Mouse (Mus musculus): ENCODE data around the gene Kif5c.

The Kif5c gene

GRCm38 (mm10) chr2:49661348-49661747 lies 42.2 kb downstream of the Kif5c start:
- DNase-seq (ENCODE audit: extremely low read depth, low read depth, low spot score): no peak

- no peak for DNase-seq (ENCODE audit: extremely low read depth, low read depth, low spot score)
Measured at GRCm38 (mm10) chr2:49661872-49662271, 42.8 kb downstream of the Kif5c start.

GRCm38 (mm10) chr2:49671753-49672500 lies 52.8 kb downstream of the Kif5c start:
- no peak for DNase-seq (ENCODE audit: extremely low read depth, low read depth, low spot score)

GRCm38 (mm10) chr2:49672501-49672874 lies 53.4 kb downstream of the Kif5c start:
- DNase-seq (ENCODE audit: extremely low read depth, low read depth, low spot score): no peak

- DNase-seq (ENCODE audit: extremely low read depth, low read depth, low spot score): no peak
Measured at GRCm38 (mm10) chr2:49676020-49676419, 56.9 kb downstream of the Kif5c start.

- no peak for DNase-seq (ENCODE audit: extremely low read depth, low read depth, low spot score)
Measured at GRCm38 (mm10) chr2:49678386-49678785, 59.3 kb downstream of the Kif5c start.

GRCm38 (mm10) chr2:49679135-49679964 lies 60.3 kb downstream of the Kif5c start:
- no peak for DNase-seq (ENCODE audit: extremely low read depth, low read depth, low spot score)

GRCm38 (mm10) chr2:49682754-49683153 lies 63.7 kb downstream of the Kif5c start:
- no peak for DNase-seq (ENCODE audit: extremely low read depth, low read depth, low spot score)

GRCm38 (mm10) chr2:49684808-49685207 lies 65.7 kb downstream of the Kif5c start:
- DNase-seq (ENCODE audit: extremely low read depth, low read depth, low spot score): no peak

GRCm38 (mm10) chr2:49690421-49690826 lies 71.3 kb downstream of the Kif5c start:
- no peak for DNase-seq (ENCODE audit: extremely low read depth, low read depth, low spot score)

GRCm38 (mm10) chr2:49691441-49691840 lies 72.3 kb downstream of the Kif5c start:
- no peak for DNase-seq (ENCODE audit: extremely low read depth, low read depth, low spot score)

- DNase-seq (ENCODE audit: extremely low read depth, low read depth, low spot score): no peak
Measured at GRCm38 (mm10) chr2:49694727-49695126, 75.6 kb downstream of the Kif5c start.

GRCm38 (mm10) chr2:49695461-49695860 lies 76.4 kb downstream of the Kif5c start:
- DNase-seq (ENCODE audit: extremely low read depth, low read depth, low spot score): no peak

- DNase-seq (ENCODE audit: extremely low read depth, low read depth, low spot score): no peak
Measured at GRCm38 (mm10) chr2:49698851-49699250, 79.8 kb downstream of the Kif5c start.

- no peak for DNase-seq (ENCODE audit: extremely low read depth, low read depth, low spot score)
Measured at GRCm38 (mm10) chr2:49700176-49700971, 81.3 kb downstream of the Kif5c start.

- DNase-seq (ENCODE audit: extremely low read depth, low read depth, low spot score): no peak
Measured at GRCm38 (mm10) chr2:49710223-49710622, 91.1 kb downstream of the Kif5c start.

- no peak for DNase-seq (ENCODE audit: extremely low read depth, low read depth, low spot score)
Measured at GRCm38 (mm10) chr2:49711693-49712092, 92.6 kb downstream of the Kif5c start.

GRCm38 (mm10) chr2:49712336-49712887 lies 93.3 kb downstream of the Kif5c start:
- DNase-seq (ENCODE audit: extremely low read depth, low read depth, low spot score): no peak

GRCm38 (mm10) chr2:49716490-49716889 lies 97.4 kb downstream of the Kif5c start:
- no peak for DNase-seq (ENCODE audit: extremely low read depth, low read depth, low spot score)

GRCm38 (mm10) chr2:49717437-49718116 lies 98.5 kb downstream of the Kif5c start:
- DNase-seq (ENCODE audit: extremely low read depth, low read depth, low spot score): no peak

GRCm38 (mm10) chr2:49718492-49718891 lies 99.4 kb downstream of the Kif5c start:
- DNase-seq (ENCODE audit: extremely low read depth, low read depth, low spot score): no peak
